Mouse (Mus musculus) CD8-positive naive resting alpha-beta T cell, adult 57 days (primary cell): ENCODE results near the gene Gkn3. TPM values are rescaled to one million over a fixed set of nuclear protein-coding genes. Genes with fewer than 3 reads are reported as not detected.

Source experiments
- total RNA-seq: library from RNA; stranded (reverse); gene quantifications from one replicate; pipeline ENCODE4 v1.2.4, GENCODE M21; 2023

Gene Gkn3
- total RNA-seq: not detected

DNA sequence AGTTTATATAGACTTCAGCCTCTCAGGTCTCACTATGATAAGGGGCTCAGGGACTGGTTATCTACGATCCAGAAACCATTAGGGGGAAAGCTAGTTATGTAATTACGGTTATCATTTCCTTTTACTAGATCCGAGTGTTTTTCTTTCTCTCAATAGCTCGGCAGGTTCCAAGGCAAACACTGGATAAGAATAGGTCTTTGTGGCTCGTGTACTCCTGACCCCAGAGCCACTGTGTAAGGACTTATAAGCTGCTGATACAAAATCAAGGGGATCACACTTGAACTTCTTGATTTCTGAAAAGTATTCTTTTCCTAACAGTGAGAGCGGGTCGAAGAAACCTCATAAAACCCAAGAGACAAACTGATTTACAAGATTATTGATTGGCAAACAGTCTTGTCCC lies at the start of gene Gkn3:
Gene Gkn3 (minus strand): TSS at position 59 of the 400 bp plus-strand sequence.

DNA sequence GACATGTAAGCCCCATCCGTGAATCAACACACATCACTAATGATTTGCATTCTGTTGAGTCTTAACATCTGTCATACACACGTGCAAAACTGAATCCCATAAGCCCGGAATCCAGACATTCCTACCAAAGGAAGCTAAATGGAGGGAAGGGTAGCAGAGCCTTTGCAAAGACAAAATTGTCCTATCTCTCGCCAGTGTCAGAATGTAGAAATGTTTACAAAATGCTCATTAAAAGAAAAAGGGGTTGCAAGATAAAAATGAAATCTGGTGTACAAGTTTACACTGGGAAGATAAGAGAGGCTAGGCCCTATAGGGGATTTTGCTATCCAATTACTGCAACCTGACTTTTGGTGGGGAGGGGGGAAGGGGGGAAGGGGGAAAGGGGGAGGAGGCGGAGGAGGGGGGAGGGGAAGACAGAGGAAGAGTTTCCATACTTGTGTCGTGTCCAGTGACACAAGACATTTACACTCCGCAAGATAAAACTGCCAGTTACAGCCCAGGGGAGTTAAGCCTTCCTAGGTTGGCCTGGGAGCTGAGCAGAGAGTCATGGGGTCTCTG lies 39.8 kb upstream of the Gkn3 start, which contains the start of gene Bmp10:
Gene Bmp10 (plus strand): TSS at position 508 of the 558 bp plus-strand sequence.

DNA sequence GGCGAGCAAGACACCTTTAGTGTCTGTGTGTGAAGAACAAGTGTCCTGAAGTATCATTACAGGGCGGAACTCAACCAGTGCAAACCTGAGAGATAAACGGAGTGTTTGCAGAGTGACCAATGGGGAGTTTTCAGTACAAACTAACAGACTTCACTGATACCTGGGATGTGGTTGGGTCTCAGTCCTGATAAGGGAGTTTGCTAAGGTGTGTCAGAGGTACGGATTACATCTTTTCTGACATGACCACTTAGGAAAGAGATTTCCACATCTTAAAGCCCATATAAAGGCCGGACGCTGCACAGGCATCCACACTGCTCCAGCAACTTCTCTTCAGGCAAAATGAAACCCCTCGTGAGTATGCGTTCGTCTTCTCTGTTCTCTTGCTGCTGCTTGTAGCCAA lies 15.7 kb downstream of the Gkn3 start, which contains the start of gene Gkn2:
Gene Gkn2 (plus strand): TSS at position 301 of the 400 bp plus-strand sequence.

DNA sequence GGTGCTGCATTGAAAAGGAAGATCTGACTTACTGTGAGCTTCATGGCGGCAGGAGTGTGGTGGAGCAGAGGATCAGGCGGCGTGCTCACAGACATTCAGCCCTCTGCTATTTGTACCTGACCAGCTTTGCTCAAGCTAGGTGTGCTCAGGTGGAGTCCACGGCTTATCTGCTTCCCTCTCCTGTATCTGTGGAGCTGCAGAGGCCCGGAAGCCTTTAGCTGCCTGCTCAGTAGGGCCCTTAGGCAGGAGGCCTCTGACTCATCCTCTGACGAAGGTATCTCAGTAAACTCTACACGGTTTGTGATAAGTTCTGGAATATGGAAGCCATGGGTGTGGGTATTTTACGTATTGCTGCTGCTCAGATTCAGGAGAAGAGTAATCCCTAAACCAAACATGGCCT lies 37.9 kb downstream of the Gkn3 start, which contains the start of gene Gkn1:
Gene Gkn1 (minus strand): TSS at position 114 of the 400 bp plus-strand sequence.

DNA sequence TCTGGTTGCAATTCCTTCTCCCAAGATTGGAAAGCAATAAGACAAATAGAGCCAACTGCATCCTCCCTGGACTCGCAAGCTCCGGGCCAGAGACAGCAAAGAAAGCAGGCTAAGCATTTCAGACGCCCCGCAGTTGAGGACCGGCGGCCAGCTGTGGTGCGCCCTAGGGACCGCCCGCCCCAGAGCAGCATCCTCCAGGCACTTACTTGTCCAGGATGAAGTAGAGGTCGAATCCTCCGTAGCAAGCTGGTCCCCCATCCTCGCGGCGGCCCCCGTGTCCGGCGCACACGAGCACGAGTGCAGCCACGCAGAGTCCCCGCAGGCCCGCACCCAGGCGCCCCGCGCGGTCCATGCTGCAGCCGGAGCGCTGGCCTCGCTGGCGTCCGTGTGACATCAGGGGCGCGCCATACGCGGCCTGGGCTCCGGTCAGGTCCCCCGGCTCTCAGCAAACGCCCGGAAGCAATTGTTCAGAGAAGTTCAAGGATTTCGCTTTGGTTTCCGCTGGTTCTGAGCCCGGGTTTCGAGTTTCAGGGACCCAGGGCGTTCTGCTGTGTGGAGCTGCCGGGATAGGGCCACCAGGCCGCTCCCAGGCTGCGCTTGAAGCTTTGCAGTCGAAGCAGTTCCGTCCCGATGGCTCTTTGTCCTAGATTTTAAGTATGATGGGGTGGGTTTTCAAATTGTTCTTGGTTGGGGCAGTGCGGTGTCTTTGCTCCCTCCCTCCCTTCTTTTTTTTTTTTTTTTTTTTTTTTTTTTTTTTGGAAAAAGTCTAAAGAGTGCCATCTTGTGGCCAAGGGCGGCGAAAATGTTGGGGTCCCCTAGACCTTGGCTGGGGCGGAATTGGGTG lies 53.4 kb downstream of the Gkn3 start, which contains the start of gene Antxr1:
Gene Antxr1 (minus strand): TSS at position 731 of the 844 bp plus-strand sequence.

Other genes starting within 250 kb of the Gkn3 start
- gene Antxr1, start 53.1 kb downstream of the Gkn3 start, total RNA-seq: not detected
- not detected for gene Gkn1, start 38.0 kb downstream of the Gkn3 start, total RNA-seq
- gene Gkn2, start 15.6 kb downstream of the Gkn3 start, total RNA-seq: not detected
- gene Bmp10, start 40.1 kb upstream of the Gkn3 start, total RNA-seq: not detected
- gene Arhgap25, start 144.3 kb upstream of the Gkn3 start, total RNA-seq: 78.8 TPM
- 0.24 TPM for gene Prokr1, start 201.8 kb upstream of the Gkn3 start, total RNA-seq